Mouse (Mus musculus): ENCODE measurements at regions not wholly inside any gene's neighbourhood (a gene's known extent, or its start where the extent isn't known, plus 50 kb on each side); places are given as distances from the start of the nearest gene placed in this dataset.

GRCm38 (mm10) chr4:127862875-127863274 is 107.9 kb downstream of the CK137956 start:
- DNase-seq (ENCODE audit: low spot score) = no peak

- DNase-seq (ENCODE audit: low spot score) = no peak
Observed at GRCm38 (mm10) chr4:127861319-127862117, 109.2 kb downstream of the CK137956 start.

GRCm38 (mm10) chr4:127860271-127860670 is 110.5 kb downstream of the CK137956 start:
- no peak for DNase-seq (ENCODE audit: low spot score)

GRCm38 (mm10) chr4:127859505-127859904 is 111.2 kb downstream of the CK137956 start:
- DNase-seq (ENCODE audit: low spot score) = no peak

- DNase-seq (ENCODE audit: low spot score) = no peak
Observed at GRCm38 (mm10) chr4:127858566-127858965, 112.2 kb downstream of the CK137956 start.

GRCm38 (mm10) chr4:127855836-127856235 is 114.9 kb downstream of the CK137956 start:
- no peak for DNase-seq (ENCODE audit: low spot score)

- DNase-seq (ENCODE audit: low spot score) = no peak
Observed at GRCm38 (mm10) chr4:127854776-127855409, 115.9 kb downstream of the CK137956 start.

GRCm38 (mm10) chr4:127849306-127849705 is 121.4 kb downstream of the CK137956 start:
- DNase-seq (ENCODE audit: low spot score) = no peak

GRCm38 (mm10) chr4:127846321-127846720 is 124.4 kb downstream of the CK137956 start:
- no peak for DNase-seq (ENCODE audit: low spot score)

- DNase-seq (ENCODE audit: low spot score) = no peak
Observed at GRCm38 (mm10) chr4:127843421-127843820, 127.3 kb downstream of the CK137956 start.

- DNase-seq (ENCODE audit: low spot score) = no peak
Observed at GRCm38 (mm10) chr4:127833668-127834067, 137.1 kb downstream of the CK137956 start.

GRCm38 (mm10) chr4:127826988-127827387 is 143.8 kb downstream of the CK137956 start:
- DNase-seq (ENCODE audit: low spot score) = no peak

GRCm38 (mm10) chr4:127819501-127819900 is 151.2 kb downstream of the CK137956 start:
- DNase-seq (ENCODE audit: low spot score) = no peak

GRCm38 (mm10) chr4:127819009-127819408 is 151.7 kb downstream of the CK137956 start:
- DNase-seq (ENCODE audit: low spot score) = no peak

GRCm38 (mm10) chr4:127814631-127815030 is 156.1 kb downstream of the CK137956 start:
- DNase-seq (ENCODE audit: low spot score) = no peak

GRCm38 (mm10) chr4:127812047-127812545 is 158.7 kb downstream of the CK137956 start:
- DNase-seq (ENCODE audit: low spot score) = no peak

- no peak for DNase-seq (ENCODE audit: low spot score)
Observed at GRCm38 (mm10) chr4:127810899-127811510, 159.7 kb downstream of the CK137956 start.

GRCm38 (mm10) chr4:127809006-127809405 is 161.7 kb downstream of the CK137956 start:
- no peak for DNase-seq (ENCODE audit: low spot score)

GRCm38 (mm10) chr4:127789206-127789605 is 181.5 kb downstream of the CK137956 start:
- no peak for DNase-seq (ENCODE audit: low spot score)

GRCm38 (mm10) chr4:127785786-127786185 is 185.0 kb downstream of the CK137956 start:
- DNase-seq (ENCODE audit: low spot score) = no peak

GRCm38 (mm10) chr4:127771966-127772500 is 198.7 kb downstream of the CK137956 start:
- DNase-seq (ENCODE audit: low spot score) = no peak

- no peak for DNase-seq (ENCODE audit: low spot score)
Observed at GRCm38 (mm10) chr4:127763736-127764135, 207.0 kb downstream of the CK137956 start.

- no peak for DNase-seq (ENCODE audit: low spot score)
Observed at GRCm38 (mm10) chr4:127758961-127759360, 211.8 kb downstream of the CK137956 start.
